Mouse (Mus musculus): ENCODE data around the gene Lhpp. TPM values are rescaled to one million over a fixed set of nuclear protein-coding genes. Genes with fewer than 3 reads are reported as not detected.

Lhpp gene
- polyA plus RNA-seq, 1 experiment from 2014 or later: 15.9 TPM

DNA sequence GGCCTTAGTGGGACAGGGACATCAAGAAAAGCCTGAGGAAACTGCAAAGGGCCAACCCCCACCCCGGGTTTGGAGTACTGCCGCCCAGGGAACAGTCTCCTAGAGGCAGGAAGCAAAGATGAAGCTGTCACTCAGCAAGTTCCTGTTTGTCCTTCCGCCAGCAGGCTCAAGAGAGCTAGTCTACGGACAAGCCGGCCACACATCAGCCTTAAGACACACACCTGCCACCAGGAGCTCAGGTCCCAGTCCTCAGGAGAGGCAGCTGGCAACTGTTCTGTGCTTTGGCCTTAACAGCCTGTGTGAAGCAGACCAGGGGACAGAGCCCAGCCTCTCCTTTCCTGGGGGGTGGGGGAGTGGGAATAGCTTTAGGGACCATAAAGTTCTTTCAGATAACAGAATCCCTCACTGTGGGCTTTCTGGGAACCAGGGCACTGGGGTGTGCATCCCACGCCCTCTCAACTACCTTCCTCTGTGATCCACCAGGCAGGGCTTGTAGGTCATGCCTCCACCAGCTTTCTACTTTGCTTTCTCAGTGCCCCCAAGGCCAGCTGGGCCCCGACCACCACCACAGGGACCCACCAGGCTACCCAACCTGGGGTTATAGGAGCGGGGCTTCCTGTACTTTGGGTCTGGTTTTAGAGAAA is 103.2 kb downstream of the Lhpp start:
- WGBS: 44% methylated on average over 8 of the region's 8 CpGs
- no peaks in the 10 kb centered on the region for H3K9me3 ChIP-seq (ENCODE audit: control insufficient read depth, low read length)
- no peaks in the 10 kb centered on the region for H3K27me3 ChIP-seq (ENCODE audit: control insufficient read depth, insufficient read depth, low read depth, low read length)
- peak overlapping the region; percentile 95 for H3K27ac ChIP-seq (ENCODE audit: low read length)
- H3K4me1 ChIP-seq (replicated peaks; ENCODE audit: control insufficient read depth, insufficient read depth, low read length): peaks cover 48% of the 10 kb centered on the region
- ATAC-seq (ENCODE audit: low read depth): 0 out of 2 replicates have a peak, but pooled peaks have one; percentile 6
- H3K36me3 ChIP-seq (ENCODE audit: control insufficient read depth, insufficient read depth, low read length): peaks cover 7% of the 10 kb centered on the region; the same call in 1 of the 2 replicates
- no peak overlapping the region; the same call in 1 of the 2 replicates for H3K4me2 ChIP-seq (ENCODE audit: low read depth, low read length)
- no peak overlapping the region for H3K4me3 ChIP-seq (ENCODE audit: low read length)
- peak overlapping the region; percentile 36 for H3K9ac ChIP-seq (ENCODE audit: low read length)

DNA sequence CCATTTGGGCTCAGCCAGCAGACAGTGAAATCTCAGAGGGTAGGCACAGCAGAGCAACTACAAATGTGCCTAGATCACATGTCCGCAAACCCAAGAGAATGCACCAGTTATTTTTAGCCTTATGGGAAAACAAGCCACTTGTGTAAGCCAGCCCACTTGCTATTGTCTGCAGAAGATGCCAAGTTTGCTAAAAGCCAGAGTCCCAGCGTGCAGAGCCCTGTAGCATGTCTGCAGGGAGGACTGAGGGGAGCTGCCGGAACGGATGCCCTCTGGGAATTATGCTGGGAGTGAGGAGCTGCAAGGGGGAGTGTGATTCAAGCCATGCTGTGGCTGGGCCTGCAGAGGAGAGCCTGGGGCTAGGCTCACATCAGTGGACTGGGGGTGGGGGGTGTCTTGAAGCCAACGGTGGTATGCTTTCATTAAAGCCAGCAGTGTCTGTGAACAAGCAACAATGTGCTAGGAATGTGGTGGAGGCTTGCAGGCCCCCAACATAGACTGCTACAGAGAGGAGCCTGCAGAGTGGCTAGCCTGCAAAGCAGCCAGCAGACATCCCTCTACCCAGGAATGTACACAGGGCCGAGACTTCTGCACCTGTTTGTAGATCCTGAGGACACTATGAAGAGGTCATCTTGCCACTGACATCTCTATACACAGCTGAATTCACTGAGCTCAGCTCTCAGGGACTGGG is 103.9 kb downstream of the Lhpp start:
- H3K9ac ChIP-seq (ENCODE audit: low read length): peak overlapping the region; percentile 36
- H3K4me2 ChIP-seq (ENCODE audit: low read depth, low read length): no peak overlapping the region
- 36% methylated on average over 6 of the region's 6 CpGs for WGBS

DNA sequence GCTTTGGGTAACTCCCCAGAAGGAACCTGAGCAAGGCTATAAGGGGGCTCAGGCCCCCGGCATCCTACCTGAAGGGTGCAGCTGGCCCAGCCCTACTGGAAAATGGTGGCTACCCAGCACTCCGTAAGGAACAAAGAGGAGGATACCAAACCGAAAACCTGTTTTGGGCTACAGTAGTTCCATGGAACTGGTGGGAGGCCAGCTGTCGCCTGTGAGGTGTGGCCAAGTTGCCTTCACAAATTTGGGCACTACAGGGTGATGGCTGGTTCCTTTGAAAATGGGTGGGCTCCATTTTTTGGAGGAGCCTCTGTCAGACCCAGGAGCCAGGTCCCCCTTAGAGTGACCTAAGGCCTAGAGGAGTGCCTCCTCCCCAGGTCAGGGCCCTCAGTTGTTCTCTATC is 104.8 kb downstream of the Lhpp start:
- no peaks in the 10 kb centered on the region for H3K9me3 ChIP-seq (ENCODE audit: control insufficient read depth, low read length)
- no peak overlapping the region for H3K9ac ChIP-seq (ENCODE audit: low read length)
- no peaks in the 10 kb centered on the region for H3K27me3 ChIP-seq (ENCODE audit: control insufficient read depth, insufficient read depth, low read depth, low read length)
- WGBS: 94% methylated on average over 4 of the region's 4 CpGs
- no peak overlapping the region for H3K4me3 ChIP-seq (ENCODE audit: low read length)
- peak overlapping the region; percentile 95 for H3K27ac ChIP-seq (ENCODE audit: low read length)
- H3K4me1 ChIP-seq (replicated peaks; ENCODE audit: control insufficient read depth, insufficient read depth, low read length): peaks cover 48% of the 10 kb centered on the region
- H3K36me3 ChIP-seq (ENCODE audit: control insufficient read depth, insufficient read depth, low read length): peaks cover 7% of the 10 kb centered on the region; the same call in 1 of the 2 replicates
- ATAC-seq (ENCODE audit: low read depth): no peak
- no peak overlapping the region for H3K4me2 ChIP-seq (ENCODE audit: low read depth, low read length)

More for the DNA sequence above, 103.9 kb downstream of the Lhpp start:
- Histone ChIP-seq H3K4me1 (replicated peaks; ENCODE audit: control insufficient read depth, insufficient read depth, low read length) (peaks cover 48% of the 10 kb centered on the region), H3K9me3 (ENCODE audit: control insufficient read depth, low read length) (no peaks in the 10 kb centered on the region), H3K27ac (ENCODE audit: low read length) (peak overlapping the region; percentile 95), H3K27me3 (ENCODE audit: control insufficient read depth, insufficient read depth, low read depth, low read length) (no peaks in the 10 kb centered on the region), H3K36me3 (ENCODE audit: control insufficient read depth, insufficient read depth, low read length) (peaks cover 7% of the 10 kb centered on the region; the same call in 1 of the 2 replicates), H3K4me3 (ENCODE audit: low read length) (no peak overlapping the region)
- ATAC-seq (ENCODE audit: low read depth): peak; percentile 71

DNA sequence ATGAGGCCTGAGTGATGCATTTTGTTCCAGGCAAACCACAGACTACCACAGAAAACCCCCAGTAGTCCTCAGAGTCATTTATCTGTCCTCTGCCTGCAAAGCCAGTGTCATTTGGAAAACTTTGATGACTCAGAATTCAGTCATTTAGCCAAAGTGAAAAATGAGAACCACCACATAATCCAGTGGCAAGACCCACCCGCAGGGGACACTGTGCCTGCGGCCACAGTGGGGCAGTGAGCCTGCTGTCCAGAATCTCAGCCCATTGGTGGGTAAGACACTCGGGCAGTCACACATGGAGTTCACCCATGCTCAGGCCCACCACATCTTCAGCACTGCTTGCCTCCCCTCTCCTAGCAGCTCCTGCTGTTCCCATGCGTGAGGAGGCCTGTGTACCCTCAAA is 109.1 kb downstream of the Lhpp start:
- no peak overlapping the region for H3K4me2 ChIP-seq (ENCODE audit: low read depth, low read length)
- no peak overlapping the region for H3K27ac ChIP-seq (ENCODE audit: low read length)
- no peaks in the 10 kb centered on the region for H3K9me3 ChIP-seq (ENCODE audit: control insufficient read depth, low read length)
- no peak overlapping the region for H3K4me3 ChIP-seq (ENCODE audit: low read length)
- no peak overlapping the region for H3K9ac ChIP-seq (ENCODE audit: low read length)
- H3K4me1 ChIP-seq (replicated peaks; ENCODE audit: control insufficient read depth, insufficient read depth, low read length): peaks cover 29% of the 10 kb centered on the region
- peaks cover 7% of the 10 kb centered on the region; the same call in 1 of the 2 replicates for H3K36me3 ChIP-seq (ENCODE audit: control insufficient read depth, insufficient read depth, low read length)
- no peak for ATAC-seq (ENCODE audit: low read depth)
- WGBS: 88% methylated on average over 4 of the region's 4 CpGs
- no peaks in the 10 kb centered on the region for H3K27me3 ChIP-seq (ENCODE audit: control insufficient read depth, insufficient read depth, low read depth, low read length)

DNA sequence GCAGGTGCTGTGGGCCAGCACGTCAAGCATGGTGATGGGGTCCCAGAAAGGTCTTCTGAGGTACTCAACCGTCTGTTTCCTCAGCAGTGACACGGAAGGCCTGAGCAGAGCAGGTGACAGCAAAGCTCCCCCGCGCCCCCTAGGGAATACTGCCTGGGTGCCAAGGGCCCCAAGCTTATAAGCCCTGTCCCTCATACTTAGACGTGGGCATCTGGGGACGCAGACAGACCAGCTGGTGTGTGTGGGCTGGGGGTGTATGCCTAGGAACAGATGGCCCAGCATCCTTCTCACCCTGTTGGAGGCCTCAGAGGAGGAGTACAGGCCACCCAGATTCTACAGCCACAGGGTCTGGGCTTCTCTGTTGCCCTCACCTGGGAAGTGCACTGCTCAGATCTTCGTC is 110.1 kb downstream of the Lhpp start:
- Histone ChIP-seq H3K27ac (ENCODE audit: low read length) (no peak overlapping the region), H3K4me3 (ENCODE audit: low read length) (no peak overlapping the region), H3K4me2 (ENCODE audit: low read depth, low read length) (no peak overlapping the region), H3K9me3 (ENCODE audit: control insufficient read depth, low read length) (no peaks in the 10 kb centered on the region), H3K36me3 (ENCODE audit: control insufficient read depth, insufficient read depth, low read length) (0 out of 2 replicates have a peak, but pooled peaks cover under 1% of the 10 kb centered on the region), H3K27me3 (ENCODE audit: control insufficient read depth, insufficient read depth, low read depth, low read length) (no peaks in the 10 kb centered on the region), H3K4me1 (replicated peaks; ENCODE audit: control insufficient read depth, insufficient read depth, low read length) (peaks cover 21% of the 10 kb centered on the region), H3K9ac (ENCODE audit: low read length) (no peak overlapping the region)
- no peak for ATAC-seq (ENCODE audit: low read depth)
- WGBS: 75% methylated on average over 8 of the region's 8 CpGs

DNA sequence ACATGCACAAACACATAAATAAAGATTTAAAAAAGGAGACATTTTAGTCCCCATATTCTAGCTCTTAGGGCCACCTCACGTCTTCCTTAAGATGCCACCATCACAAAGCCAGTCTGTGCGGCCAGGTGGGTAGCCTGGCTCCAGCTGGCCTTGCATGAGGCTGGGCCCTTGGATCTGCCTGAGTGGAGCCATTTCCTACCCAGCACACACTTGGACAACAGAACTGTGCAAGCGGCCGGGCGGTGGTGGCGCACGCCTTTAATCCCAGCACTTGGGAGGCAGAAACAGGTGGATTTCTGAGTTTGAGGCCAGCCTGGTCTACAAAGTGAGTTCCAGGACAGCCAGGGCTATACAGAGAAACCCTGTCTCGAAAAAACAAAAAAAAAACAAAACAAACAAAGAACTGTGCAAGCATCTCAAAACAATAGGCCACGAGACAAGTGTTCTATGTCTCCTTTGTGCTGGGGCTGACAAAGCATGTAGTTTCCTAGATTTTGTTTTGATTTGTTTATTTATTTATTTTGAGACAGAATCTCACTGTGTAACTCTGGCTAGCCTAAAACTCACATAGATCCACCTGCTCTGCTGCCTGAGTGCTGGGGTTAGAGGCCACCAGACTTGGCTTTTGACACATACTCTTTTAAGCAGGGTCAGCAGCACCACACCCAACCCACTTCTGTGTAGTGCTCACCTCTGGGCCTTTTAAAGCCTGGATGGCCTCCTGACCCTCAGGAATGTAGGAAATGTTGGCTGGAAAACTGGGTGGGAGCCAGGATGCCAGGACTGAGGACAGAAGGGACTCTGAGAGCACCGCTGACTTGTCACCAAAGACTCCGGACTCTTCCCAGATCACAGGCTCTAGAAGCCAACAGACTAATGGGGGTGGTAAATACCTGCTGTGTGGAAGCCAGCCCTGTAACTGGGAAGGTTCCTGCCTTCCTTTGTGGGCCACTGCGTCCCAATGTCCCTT is 112.2 kb downstream of the Lhpp start:
- Histone ChIP-seq H3K4me1 (replicated peaks; ENCODE audit: control insufficient read depth, insufficient read depth, low read length) (peaks cover 29% of the 10 kb centered on the region), H3K4me2 (ENCODE audit: low read depth, low read length) (no peak overlapping the region), H3K9ac (ENCODE audit: low read length) (no peak overlapping the region), H3K4me3 (ENCODE audit: low read length) (no peak overlapping the region), H3K9me3 (ENCODE audit: control insufficient read depth, low read length) (no peaks in the 10 kb centered on the region), H3K27me3 (ENCODE audit: control insufficient read depth, insufficient read depth, low read depth, low read length) (no peaks in the 10 kb centered on the region), H3K36me3 (ENCODE audit: control insufficient read depth, insufficient read depth, low read length) (no peaks in the 10 kb centered on the region), H3K27ac (ENCODE audit: low read length) (peak overlapping the region; percentile 84)
- ATAC-seq (ENCODE audit: low read depth): no peak
- 85% methylated on average over 12 of the region's 12 CpGs for WGBS

DNA sequence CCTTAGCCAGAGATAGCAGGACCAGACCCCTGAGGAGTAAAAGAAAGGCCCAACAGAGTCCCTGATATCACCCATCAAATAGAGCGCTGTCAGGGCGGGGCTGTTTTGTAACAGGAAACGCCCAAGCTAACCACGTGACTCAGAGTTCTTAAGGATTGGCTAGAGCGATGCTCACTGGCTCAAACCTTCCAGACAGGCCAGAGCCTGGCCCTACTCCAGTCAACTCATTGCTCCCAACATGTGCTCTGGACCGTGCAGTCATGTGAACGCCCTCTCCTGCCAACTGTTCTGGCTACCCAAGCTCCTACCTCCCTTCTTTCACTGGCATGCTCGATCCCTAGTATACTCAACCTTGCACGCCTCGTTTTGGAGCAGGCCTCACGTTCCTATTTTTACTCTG is 113.5 kb downstream of the Lhpp start:
- WGBS: 76% methylated on average over 11 of the region's 11 CpGs

DNA sequence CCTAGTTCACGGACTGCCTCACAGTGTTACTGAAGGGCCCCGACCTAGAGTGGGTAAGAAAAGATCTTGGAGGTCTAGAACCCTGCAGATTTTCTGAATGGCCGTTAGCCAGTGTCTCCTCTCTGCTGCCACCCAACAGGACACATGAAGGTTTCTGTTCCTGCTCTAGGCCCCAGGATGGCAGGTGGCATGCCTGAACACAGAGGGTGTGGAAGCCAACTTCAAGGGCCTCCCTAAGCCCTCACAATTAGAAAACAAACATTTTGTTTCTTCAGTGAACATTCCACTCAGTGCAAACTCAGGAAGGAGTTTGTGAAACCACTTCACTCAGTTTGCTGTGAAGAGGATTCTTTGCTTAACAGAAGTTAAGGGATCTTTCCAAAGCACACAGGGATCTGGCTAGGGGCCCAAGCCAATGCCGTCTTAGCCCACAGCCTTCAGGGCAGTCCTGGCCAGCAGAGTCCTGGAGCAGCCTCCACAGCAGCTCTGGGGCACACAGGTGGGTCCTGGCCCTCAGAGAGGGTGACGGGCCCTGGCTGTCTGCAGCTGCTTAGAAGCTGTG is 114.1 kb downstream of the Lhpp start:
- Histone ChIP-seq H3K36me3 (ENCODE audit: control insufficient read depth, insufficient read depth, low read length) (no peaks in the 10 kb centered on the region), H3K27me3 (ENCODE audit: control insufficient read depth, insufficient read depth, low read depth, low read length) (no peaks in the 10 kb centered on the region), H3K4me2 (ENCODE audit: low read depth, low read length) (0 out of 2 replicates have a peak overlapping the region, but pooled peaks have one; percentile 8), H3K4me3 (ENCODE audit: low read length) (no peak overlapping the region), H3K9me3 (ENCODE audit: control insufficient read depth, low read length) (no peaks in the 10 kb centered on the region), H3K9ac (ENCODE audit: low read length) (no peak overlapping the region), H3K4me1 (replicated peaks; ENCODE audit: control insufficient read depth, insufficient read depth, low read length) (peaks cover 42% of the 10 kb centered on the region), H3K27ac (ENCODE audit: low read length) (peak overlapping the region; percentile 89)
- 63% methylated on average over 5 of the region's 5 CpGs for WGBS
- ATAC-seq (ENCODE audit: low read depth): peak; percentile 90

More for the DNA sequence above, 113.5 kb downstream of the Lhpp start:
- H3K4me3 ChIP-seq (ENCODE audit: low read length): no peak overlapping the region
- H3K9ac ChIP-seq (ENCODE audit: low read length): no peak overlapping the region
- 0 out of 2 replicates have a peak, but pooled peaks have one; percentile 27 for ATAC-seq (ENCODE audit: low read depth)
- no peaks in the 10 kb centered on the region for H3K27me3 ChIP-seq (ENCODE audit: control insufficient read depth, insufficient read depth, low read depth, low read length)
- H3K4me2 ChIP-seq (ENCODE audit: low read depth, low read length): no peak overlapping the region
- peak overlapping the region; percentile 84 for H3K27ac ChIP-seq (ENCODE audit: low read length)
- H3K9me3 ChIP-seq (ENCODE audit: control insufficient read depth, low read length): no peaks in the 10 kb centered on the region
- H3K36me3 ChIP-seq (ENCODE audit: control insufficient read depth, insufficient read depth, low read length): no peaks in the 10 kb centered on the region
- H3K4me1 ChIP-seq (replicated peaks; ENCODE audit: control insufficient read depth, insufficient read depth, low read length): peaks cover 35% of the 10 kb centered on the region
